Mouse (Mus musculus): ENCODE results near the gene Arhgap21. TPM values are rescaled to one million over a fixed set of nuclear protein-coding genes. Genes with fewer than 3 reads are reported as not detected.

Gene Arhgap21
- polyA plus RNA-seq (2016; fragmentation: Nextera tagmentation; extraction: Ambion mirVana) = 28.3 and 40.4 TPM in 2 replicates

- under 1% methylated on average over 100 of the region's 102 CpGs for WGBS
- peak; percentile 85 for DNase-seq (ENCODE audit: low spot score)
- no peaks in the 10 kb centered on the region for H3K36me3 ChIP-seq
- peak within 1 kb of the TSS; percentile 93 for H3K4me3 ChIP-seq
- H3K27ac ChIP-seq (replicated peaks) = peak within 1 kb of the TSS; percentile 100
- no peaks in the 10 kb centered on the region for H3K27me3 ChIP-seq (ENCODE audit: low read depth, poor library complexity, severe bottlenecking)
- H3K9me3 ChIP-seq (replicated peaks) = no peaks in the 10 kb centered on the region
- peaks cover 43% of the 10 kb centered on the region for H3K4me1 ChIP-seq
These were observed at the start of gene Arhgap21 for GRCm38 (mm10) chr2:20968441-20969200. TSS of gene Arhgap21 (minus strand) at chr2:20968881.

- no peaks in the 10 kb centered on the region for H3K36me3 ChIP-seq
- no peaks in the 10 kb centered on the region for H3K9me3 ChIP-seq (replicated peaks)
- H3K27me3 ChIP-seq (ENCODE audit: low read depth, poor library complexity, severe bottlenecking) = no peaks in the 10 kb centered on the region
- DNase-seq (ENCODE audit: low spot score) = no peak
- no peak overlapping the region for H3K4me3 ChIP-seq
- WGBS = 85% methylated on average over 7 of the region's 7 CpGs
- peaks cover 12% of the 10 kb centered on the region for H3K4me1 ChIP-seq
- peak overlapping the region; percentile 42; the same call in 1 of the 2 replicates for H3K27ac ChIP-seq (replicated peaks)
These were observed 47.9 kb upstream of the Arhgap21 start for GRCm38 (mm10) chr2:21016589-21016988.

- Histone ChIP-seq H3K27me3 (ENCODE audit: low read depth, poor library complexity, severe bottlenecking) (no peaks in the 10 kb centered on the region), H3K4me1 (peaks cover 54% of the 10 kb centered on the region), H3K4me3 (peak overlapping the region; percentile 30), H3K9me3 (replicated peaks) (no peaks in the 10 kb centered on the region), H3K36me3 (no peaks in the 10 kb centered on the region), H3K27ac (replicated peaks) (peak overlapping the region; percentile 96)
- DNase-seq (ENCODE audit: low spot score) = peak; percentile 82
- WGBS = 29% methylated on average over 11 of the region's 11 CpGs
These were observed 42.2 kb upstream of the Arhgap21 start for GRCm38 (mm10) chr2:21010806-21011397.

DNA sequence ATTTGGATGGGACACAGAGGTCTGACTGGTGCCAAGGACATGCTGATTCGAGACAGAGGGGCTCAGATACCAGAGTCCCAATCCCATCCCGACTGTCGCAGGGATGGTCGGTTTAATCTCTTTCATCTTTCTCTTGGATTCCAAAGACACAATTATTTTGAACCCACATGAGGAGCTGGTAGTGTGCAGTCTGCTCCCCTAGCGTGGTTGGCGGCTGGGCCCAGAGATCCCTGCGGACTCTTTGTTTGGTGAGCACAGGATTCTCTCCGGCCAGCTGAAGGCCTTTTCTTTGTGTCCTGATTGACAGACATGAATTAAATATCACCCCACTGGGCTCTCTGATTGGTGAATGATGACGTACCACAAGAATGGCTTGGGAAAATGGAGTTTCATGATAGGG is 41.5 kb upstream of the Arhgap21 start:
- DNase-seq (ENCODE audit: low spot score) = peak; percentile 90
- peaks cover 60% of the 10 kb centered on the region for H3K4me1 ChIP-seq
- no peaks in the 10 kb centered on the region for H3K9me3 ChIP-seq (replicated peaks)
- H3K27ac ChIP-seq (replicated peaks) = peak overlapping the region; percentile 96
- WGBS = 20% methylated on average over 9 of the region's 9 CpGs
- no peaks in the 10 kb centered on the region for H3K36me3 ChIP-seq
- peak overlapping the region; percentile 22; the same call in 1 of the 2 replicates for H3K4me3 ChIP-seq
- no peaks in the 10 kb centered on the region for H3K27me3 ChIP-seq (ENCODE audit: low read depth, poor library complexity, severe bottlenecking)

DNA sequence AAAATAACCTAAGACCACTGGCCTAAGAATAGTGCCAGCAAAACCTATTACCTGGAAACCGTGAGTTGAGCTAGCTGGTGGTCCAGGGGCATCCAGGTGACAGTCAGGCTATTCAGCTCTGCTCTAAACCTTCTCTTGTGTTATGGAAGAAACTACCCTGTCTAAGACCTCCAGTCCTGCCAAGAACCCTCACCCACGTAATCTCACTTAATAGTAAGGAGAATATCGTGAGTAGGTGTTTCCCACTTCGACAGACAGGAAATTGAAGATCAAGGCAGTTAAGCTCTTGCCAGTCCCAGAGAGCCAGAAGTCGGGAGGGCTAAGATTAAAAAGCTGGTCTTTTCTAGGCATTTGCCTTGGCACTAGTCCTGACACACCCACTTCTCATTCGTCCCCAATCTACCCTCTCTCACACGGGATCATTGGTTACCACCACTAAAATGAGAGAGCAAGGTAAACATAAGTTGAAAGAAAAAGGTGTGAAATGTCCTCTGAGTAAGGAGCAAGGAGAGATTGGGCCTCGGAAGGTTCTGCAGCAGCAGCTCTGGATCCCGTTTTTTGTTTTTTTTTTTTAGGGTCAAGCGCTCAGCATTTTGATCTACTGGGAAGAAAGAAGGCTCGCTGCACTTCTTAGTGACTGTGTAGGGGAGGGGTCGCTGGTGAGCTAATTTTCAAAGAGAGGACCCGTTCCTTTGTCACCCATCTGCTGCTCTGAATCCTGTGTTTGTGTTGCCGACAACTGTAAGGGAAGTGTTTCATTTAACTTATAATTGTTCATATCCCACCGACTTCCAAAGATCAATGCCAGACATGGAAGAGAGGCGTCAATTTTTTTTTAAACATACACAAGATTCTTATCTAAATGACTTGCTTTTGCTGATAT is 40.8 kb upstream of the Arhgap21 start:
- H3K4me1 ChIP-seq = peaks cover 60% of the 10 kb centered on the region

DNA sequence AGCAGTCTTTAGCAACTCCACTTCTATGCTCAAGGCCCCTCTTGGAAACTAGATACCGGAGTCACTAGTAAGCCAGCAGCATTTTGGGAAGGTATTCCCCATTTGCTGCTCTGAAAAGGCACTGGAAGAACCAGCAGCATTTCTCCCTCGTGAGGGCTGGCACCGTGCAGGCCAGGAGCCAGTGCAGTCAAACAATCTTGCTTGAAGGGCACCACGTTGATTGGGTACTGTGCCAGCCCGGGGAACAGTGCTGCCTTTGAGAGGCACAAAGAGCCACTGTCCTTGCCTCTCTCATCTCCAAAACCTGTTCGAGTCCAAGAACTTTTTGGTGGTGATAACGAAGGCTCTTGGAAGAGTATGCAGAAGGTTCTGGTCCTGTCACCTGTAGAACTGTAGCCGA is 33.9 kb upstream of the Arhgap21 start:
- WGBS = 90% methylated on average over 8 of the region's 8 CpGs
- H3K36me3 ChIP-seq = no peaks in the 10 kb centered on the region
- DNase-seq (ENCODE audit: low spot score) = no peak
- H3K4me3 ChIP-seq = no peak overlapping the region
- H3K4me1 ChIP-seq = peaks cover 14% of the 10 kb centered on the region
- H3K27ac ChIP-seq (replicated peaks) = no peak overlapping the region
- H3K9me3 ChIP-seq (replicated peaks) = no peaks in the 10 kb centered on the region
- H3K27me3 ChIP-seq (ENCODE audit: low read depth, poor library complexity, severe bottlenecking) = no peaks in the 10 kb centered on the region

More for the DNA sequence above, 40.8 kb upstream of the Arhgap21 start:
- WGBS = 43% methylated on average over 16 of the region's 16 CpGs
- Histone ChIP-seq H3K36me3 (no peaks in the 10 kb centered on the region), H3K4me3 (peak overlapping the region; percentile 22; the same call in 1 of the 2 replicates), H3K27ac (replicated peaks) (peak overlapping the region; percentile 96), H3K27me3 (ENCODE audit: low read depth, poor library complexity, severe bottlenecking) (no peaks in the 10 kb centered on the region), H3K9me3 (replicated peaks) (no peaks in the 10 kb centered on the region)
- peak; percentile 43 for DNase-seq (ENCODE audit: low spot score)

- Histone ChIP-seq H3K36me3 (no peaks in the 10 kb centered on the region), H3K27me3 (ENCODE audit: low read depth, poor library complexity, severe bottlenecking) (no peaks in the 10 kb centered on the region), H3K9me3 (replicated peaks) (no peaks in the 10 kb centered on the region), H3K27ac (replicated peaks) (no peak overlapping the region), H3K4me1 (peaks cover 8% of the 10 kb centered on the region; the same call in 1 of the 2 replicates), H3K4me3 (no peak overlapping the region)
- no peak for DNase-seq (ENCODE audit: low spot score)
- WGBS = 83% methylated on average over 5 of the region's 5 CpGs
These were observed 32.5 kb upstream of the Arhgap21 start for GRCm38 (mm10) chr2:21001156-21001555.

- WGBS = 94% methylated on average over 2 of the region's 2 CpGs
- no peak for DNase-seq (ENCODE audit: low spot score)
- H3K9me3 ChIP-seq (replicated peaks) = no peaks in the 10 kb centered on the region
- no peaks in the 10 kb centered on the region for H3K4me1 ChIP-seq
- H3K36me3 ChIP-seq = no peaks in the 10 kb centered on the region
- no peak overlapping the region for H3K27ac ChIP-seq (replicated peaks)
- H3K27me3 ChIP-seq (ENCODE audit: low read depth, poor library complexity, severe bottlenecking) = no peaks in the 10 kb centered on the region
- no peak overlapping the region for H3K4me3 ChIP-seq
These were observed 26.9 kb upstream of the Arhgap21 start for GRCm38 (mm10) chr2:20995547-20995946.

GRCm38 (mm10) chr2:20991508-20991907 is 22.8 kb upstream of the Arhgap21 start:
- no peak overlapping the region for H3K27ac ChIP-seq (replicated peaks)
- H3K36me3 ChIP-seq = no peaks in the 10 kb centered on the region
- WGBS = 90% methylated on average over 2 of the region's 2 CpGs
- no peak for DNase-seq (ENCODE audit: low spot score)
- H3K27me3 ChIP-seq (ENCODE audit: low read depth, poor library complexity, severe bottlenecking) = no peaks in the 10 kb centered on the region
- H3K4me3 ChIP-seq = no peak overlapping the region
- no peaks in the 10 kb centered on the region for H3K9me3 ChIP-seq (replicated peaks)
- no peaks in the 10 kb centered on the region for H3K4me1 ChIP-seq

DNA sequence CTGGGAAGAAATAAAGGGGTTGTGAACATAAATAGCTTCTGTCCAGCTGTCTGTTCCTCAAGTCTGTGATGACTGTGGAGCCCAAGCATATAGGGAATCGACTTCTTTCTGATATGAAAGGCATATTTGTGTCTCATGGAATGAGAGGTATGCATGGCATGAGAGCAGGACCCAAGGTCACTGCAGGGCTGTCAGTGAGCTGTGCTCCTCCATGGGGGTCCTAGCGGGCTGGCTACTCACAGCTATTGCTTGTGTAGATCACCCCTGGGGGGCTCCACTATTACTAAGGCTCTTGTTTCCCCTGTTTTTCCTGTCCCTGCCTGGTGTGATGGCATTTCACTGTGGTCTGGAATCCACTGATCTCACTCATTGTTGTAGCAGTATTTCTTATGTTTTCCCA is 22.2 kb upstream of the Arhgap21 start:
- H3K27ac ChIP-seq (replicated peaks) = no peak overlapping the region
- H3K4me1 ChIP-seq = no peaks in the 10 kb centered on the region
- no peak overlapping the region for H3K4me3 ChIP-seq
- DNase-seq (ENCODE audit: low spot score) = no peak
- 77% methylated on average over 2 of the region's 2 CpGs for WGBS
- no peaks in the 10 kb centered on the region for H3K27me3 ChIP-seq (ENCODE audit: low read depth, poor library complexity, severe bottlenecking)
- H3K36me3 ChIP-seq = no peaks in the 10 kb centered on the region
- H3K9me3 ChIP-seq (replicated peaks) = no peaks in the 10 kb centered on the region

DNA sequence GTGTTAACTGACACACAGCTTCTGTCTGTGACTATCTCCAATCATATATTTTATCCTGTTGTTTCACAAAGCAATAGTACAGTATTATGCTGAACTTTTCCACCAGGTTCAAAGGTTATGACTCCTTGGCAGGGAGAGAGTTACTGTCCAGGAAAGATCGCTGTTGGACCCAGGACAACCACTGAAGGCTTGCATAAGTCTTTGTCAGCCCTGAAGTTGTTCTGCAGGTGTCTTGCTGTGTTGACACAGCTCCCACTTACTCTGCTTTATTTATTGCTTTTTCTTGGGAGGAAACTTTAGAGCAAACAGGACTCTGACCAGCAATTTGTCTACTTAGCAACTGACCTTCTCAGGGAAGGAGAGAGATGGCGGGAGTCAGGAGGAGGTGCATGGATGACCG is 21.4 kb upstream of the Arhgap21 start:
- H3K4me1 ChIP-seq = no peaks in the 10 kb centered on the region
- no peaks in the 10 kb centered on the region for H3K36me3 ChIP-seq
- H3K9me3 ChIP-seq (replicated peaks) = no peaks in the 10 kb centered on the region
- no peaks in the 10 kb centered on the region for H3K27me3 ChIP-seq (ENCODE audit: low read depth, poor library complexity, severe bottlenecking)
- no peak overlapping the region for H3K4me3 ChIP-seq
- no peak for DNase-seq (ENCODE audit: low spot score)
- no peak overlapping the region for H3K27ac ChIP-seq (replicated peaks)
- WGBS = 86% methylated on average over 3 of the region's 3 CpGs

DNA sequence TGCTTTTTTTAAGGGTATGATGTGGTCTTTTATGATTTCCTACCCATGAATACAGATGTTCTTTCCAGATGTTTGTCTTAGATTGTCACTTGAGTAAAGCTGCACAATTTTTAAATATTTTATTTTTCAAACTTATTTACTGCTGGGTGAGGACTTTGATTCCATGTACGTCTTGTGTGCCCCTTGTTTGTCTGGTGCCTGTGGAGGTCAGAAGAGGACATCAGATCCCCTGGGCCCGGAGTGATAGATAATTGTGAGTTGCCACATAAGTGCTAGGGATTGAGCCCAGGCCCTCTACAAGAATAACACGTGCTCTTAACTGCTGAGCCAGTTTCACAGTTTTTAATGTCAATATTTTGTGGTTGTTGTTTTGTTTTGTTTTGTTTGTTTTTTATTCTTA is 19.1 kb upstream of the Arhgap21 start:
- 79% methylated on average over 3 of the region's 3 CpGs for WGBS
- Histone ChIP-seq H3K9me3 (replicated peaks) (no peaks in the 10 kb centered on the region), H3K27me3 (ENCODE audit: low read depth, poor library complexity, severe bottlenecking) (no peaks in the 10 kb centered on the region), H3K36me3 (no peaks in the 10 kb centered on the region), H3K4me3 (no peak overlapping the region), H3K4me1 (no peaks in the 10 kb centered on the region), H3K27ac (replicated peaks) (no peak overlapping the region)
- no peak for DNase-seq (ENCODE audit: low spot score)

Measured in midbrain, embryonic 10.5 days (tissue).